Mouse (Mus musculus) testis, adult 2 months (tissue): Measurements from ENCODE around the gene Aldh8a1.

Experiments
- CTCF ChIP-seq: fragments of 200-500 bp; IDR thresholded peaks from 2 replicates; pipeline ENCODE4 v1.5.1; 2012; ENCODE audit warnings: low read depth, mild to moderate bottlenecking, inconsistent platforms, low read length, moderate library complexity; ENCODE audit not compliant: control insufficient read depth, insufficient read depth, insufficient replicate concordance
- POLR2A ChIP-seq: fragments of 200-500 bp; IDR thresholded peaks from 2 replicates; pipeline ENCODE4 v1.6.1; 2012; ENCODE audit warnings: low read depth, mild to moderate bottlenecking, inconsistent platforms, low read length, moderate library complexity; ENCODE audit not compliant: control insufficient read depth

- TF ChIP-seq POLR2A: no peak
- TF ChIP-seq CTCF: no peak
Measured at GRCm38 (mm10) chr10:21349946-21350345, 27.1 kb upstream of the Aldh8a1 start.
